Mouse (Mus musculus): Measurements from ENCODE around the gene Gm42372.
"Not testable (repeated sequence)": the region's sequence is repeated elsewhere in the genome, so short reads cannot be mapped to it uniquely, and the experiment has no call there.

Gene Gm42372

DNA sequence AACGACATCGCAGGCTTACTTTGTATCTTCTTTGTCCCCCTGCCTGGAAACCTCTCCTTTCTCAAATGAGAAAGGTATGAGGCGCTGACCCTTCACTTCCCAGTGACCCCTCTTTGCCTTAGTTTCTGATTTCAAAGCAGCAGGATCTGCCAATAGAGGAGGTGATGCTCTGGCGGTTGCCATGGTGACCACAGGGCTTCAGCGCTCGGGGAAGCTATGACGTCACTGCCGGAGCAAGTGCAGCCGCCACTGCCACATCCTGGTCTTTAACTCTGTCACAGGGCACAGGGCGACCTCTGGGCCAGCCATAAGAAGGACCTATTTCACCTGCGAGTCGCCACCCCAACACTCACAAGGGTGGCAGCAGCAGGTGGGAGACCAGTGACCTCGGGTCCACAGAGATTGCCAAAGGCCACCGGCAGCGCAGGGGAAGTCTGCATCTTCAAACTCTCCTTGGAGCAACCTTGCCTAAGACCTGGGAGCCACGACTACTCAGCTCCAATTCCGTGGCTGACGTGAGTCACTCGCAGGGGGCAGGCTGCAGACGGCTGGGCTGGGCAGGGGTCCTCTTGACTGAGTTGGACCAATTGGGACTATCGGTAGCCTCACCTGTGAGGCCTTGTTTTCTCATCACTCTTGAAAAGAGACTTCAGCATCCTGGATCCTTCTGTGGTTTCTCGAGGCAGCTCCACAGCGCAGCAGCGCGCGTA, at the start of gene Gm42372:
Gene Gm42372 (plus strand): TSS at position 228 of the 710 bp plus-strand sequence.
- DNase-seq (ENCODE audit: low read depth) = no peak

DNA sequence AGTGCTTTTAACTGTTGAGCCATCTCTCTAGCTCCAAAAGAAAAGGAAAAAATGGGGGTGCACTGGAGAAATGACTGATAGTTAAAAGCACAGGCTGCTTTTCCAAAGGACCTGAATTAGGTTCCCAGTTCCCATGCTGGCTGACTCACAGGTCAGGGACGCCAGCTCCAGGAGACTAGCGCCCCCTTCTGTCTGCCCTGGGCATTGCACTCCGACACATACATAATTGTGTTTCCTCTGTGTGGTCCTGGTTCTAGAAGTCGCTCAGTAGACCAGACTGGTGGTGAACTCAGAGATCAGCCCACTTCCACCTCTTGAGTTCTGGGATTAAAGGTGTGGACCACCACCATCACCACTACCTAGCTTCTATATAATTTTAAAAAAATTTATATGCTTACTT, 45.6 kb upstream of the Gm42372 start:
- DNase-seq (ENCODE audit: low read depth) = no peak

DNA sequence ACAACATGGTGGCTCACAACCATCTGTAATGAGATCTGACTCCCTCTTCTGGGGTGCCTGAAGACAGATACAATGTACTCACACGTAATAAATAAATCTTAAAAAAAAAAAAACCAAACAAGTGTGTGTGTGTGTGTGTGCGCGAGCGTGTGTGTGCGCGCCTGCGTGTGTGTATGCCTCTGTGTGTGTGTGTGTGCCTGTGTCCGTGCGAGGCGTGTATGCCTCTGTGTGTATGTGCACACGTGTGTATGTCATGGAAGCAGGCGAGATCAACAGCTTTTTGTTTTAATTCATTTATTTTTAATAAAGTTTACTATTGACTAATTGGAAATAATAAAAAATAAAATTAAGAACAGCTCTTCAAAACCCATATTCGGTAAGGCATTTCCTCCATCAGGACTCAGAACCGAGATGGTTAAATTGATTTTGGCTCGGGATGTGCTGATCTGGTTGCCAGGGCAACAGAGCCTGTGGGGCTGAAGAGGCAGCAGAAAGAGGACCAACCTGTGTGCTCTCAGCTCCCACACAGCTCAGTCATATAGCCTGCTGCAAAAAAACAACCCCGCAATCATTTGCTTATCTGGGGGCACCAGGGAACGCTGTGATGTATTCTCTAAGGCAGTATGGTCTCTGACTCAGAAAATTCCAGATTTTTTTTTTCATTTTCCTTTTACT, 44.6 kb upstream of the Gm42372 start:
- no peak for DNase-seq (ENCODE audit: low read depth)

DNA sequence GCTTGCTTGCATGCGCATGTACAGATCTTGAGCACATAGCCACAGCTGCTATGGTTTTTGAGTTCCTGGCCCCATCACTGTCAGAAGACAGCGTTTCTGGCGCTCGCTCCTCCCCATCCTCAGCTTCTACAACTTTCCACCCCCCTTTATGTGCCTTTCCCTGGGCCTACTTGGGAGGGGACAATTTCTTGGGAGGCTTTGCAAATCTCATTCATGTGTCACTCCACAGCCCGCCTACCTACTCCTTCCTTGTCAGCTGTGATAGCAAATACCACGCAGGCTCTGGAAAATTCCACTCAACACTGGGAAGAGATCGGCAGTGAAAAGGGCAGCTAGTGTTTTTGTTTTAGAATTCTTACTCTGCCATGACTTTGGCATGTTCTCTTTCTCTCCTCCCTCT, 42.6 kb upstream of the Gm42372 start:
- no peak for DNase-seq (ENCODE audit: low read depth)

DNA sequence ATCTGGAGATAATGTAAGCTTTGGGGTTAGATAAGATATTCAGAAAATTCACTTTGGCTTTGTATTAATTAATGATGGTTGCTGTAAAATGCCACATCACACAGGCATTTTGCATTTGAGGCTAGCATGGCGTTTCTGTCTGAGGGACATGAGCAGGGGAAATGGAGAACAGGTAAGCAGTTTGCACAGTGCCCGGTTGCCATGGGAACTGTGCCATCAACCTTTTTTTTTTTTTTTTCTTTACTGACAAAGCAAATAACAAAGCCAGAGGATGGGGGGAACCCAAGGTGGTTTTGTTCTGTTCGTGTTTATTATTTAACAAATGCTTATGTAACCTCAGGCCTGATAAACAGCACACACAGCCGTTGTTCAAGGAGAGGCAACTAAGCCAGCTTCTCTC, 40.0 kb upstream of the Gm42372 start:
- no peak for DNase-seq (ENCODE audit: low read depth)

DNA sequence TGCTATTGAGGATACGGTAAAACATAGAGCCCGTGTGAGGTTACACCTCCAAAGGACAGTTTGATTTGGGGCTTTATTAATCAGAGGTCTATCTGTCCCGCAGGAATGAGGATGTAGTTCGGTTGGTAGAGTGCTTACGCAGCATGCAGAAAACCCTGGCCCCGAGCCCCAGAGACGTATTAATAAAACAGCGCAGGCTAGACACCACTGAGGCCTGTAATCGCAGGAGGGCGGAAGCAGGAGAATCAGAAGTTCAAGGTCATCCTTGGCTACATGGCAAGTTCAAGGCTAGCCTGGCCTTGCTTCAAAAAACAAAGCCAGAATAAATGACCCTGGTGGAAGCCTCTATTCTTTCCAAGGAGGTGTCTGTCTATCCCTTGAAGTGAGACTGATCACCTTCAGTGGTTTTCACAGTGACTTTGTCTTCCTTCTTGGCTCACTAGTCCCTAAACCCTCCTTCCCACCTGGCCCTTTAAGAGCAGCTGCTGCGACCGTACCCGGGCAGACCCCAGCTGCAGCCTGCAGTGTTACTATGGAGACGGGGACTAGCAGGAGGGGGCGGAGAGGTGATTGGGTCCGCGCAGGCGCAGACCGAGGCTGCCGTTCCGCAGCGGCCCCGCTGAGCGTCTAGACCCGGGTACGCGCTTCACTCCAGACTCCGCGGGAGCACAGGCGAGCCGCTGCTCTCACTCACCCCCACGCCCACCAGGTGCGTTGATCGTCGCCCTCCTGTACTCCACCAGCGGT, 38.7 kb upstream of the Gm42372 start, which contains the start of gene Pnmal2:
Gene Pnmal2 (plus strand): TSS at position 622 of the 747 bp plus-strand sequence.
- DNase-seq (ENCODE audit: low read depth) = no peak

DNA sequence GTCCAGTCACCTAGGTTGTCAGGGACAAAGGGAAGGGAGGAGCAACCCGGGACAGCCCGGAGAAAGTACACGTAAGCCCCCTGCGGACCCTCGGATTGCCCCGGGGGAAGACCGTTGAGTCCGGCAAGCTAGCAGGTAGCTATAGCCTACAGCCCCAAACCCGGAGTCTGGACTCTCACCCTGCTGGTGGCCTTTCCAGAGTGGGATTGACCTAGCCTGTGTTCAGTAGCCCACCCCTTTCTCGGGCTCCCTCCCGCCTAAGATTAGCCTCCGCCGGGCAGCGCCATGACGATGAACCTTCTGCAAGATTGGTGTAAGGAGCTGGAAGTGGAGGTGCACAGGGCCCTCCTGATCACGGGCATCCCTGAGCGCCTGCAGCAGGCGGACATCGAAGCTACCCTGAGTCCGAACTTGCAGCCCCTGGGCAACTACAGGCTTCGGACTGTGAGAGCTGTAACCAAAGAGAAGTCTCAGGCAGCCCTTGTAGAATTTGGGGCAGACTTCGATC, 38.0 kb upstream of the Gm42372 start:
- DNase-seq (ENCODE audit: low read depth) = no peak

DNA sequence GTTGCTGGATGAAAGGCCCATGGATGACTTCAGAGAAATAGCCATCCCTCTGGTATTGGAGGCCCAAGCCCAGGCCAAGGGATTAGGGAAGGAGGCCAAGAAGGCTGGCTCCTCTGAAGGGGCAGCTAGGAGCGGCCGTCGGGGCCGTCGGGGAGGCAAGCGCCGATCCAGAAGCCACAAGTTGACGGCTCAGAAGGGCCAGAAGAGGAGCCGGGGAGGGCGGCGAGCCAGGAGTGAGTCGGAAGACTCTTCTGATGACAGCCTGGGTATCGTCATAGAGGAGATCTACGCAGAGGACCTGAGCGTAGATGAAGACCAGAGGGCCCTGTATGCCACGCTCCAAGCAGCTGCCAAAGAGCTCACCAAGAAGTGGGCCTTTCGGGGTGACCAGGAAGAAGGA, 37.5 kb upstream of the Gm42372 start:
- no peak for DNase-seq (ENCODE audit: low read depth)

DNA sequence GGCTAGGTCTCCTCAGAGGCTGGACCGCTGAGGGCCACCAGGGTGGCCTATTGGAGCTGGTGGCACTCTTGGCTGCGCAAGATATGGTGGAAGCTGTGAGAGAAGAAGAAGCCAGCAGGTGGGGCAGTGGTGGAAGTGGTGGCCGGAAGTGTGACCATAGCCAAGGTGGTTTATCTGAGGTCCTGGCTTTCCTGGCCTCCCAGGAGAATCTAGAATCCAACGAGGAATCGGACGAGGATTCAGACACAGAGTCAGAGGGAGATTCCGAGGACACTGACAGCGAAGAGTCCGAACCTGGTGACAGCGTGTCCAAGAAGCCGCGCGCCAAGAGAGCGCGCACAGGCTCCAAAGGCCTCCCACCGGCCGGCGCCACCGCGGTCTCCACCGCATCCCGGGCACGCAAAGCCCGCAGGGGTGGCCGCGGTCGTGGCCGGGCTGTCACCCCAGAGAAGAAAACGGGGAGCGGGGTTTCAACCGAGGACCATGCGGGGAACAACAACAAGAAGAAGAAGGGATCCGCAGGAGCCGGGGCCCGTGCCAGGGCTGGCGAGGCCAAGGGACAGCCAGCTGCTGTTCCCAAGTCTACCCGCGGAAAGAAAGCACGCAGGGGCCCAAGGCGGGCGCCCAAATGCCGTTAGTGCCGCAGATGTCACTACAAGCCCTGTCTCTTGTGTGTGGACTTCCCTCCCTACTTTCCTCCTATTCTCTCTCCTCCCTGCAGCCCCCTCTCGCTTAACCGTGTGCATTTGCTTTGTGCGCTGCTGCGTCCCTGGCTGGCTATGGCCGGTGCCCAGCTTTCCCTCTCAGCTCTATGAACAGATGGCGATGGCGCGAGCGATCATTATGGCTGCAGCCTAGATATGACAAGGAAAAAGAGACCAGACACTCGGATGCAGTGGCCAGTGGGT, 36.2 kb upstream of the Gm42372 start:
- DNase-seq (ENCODE audit: low read depth) = no peak

DNA sequence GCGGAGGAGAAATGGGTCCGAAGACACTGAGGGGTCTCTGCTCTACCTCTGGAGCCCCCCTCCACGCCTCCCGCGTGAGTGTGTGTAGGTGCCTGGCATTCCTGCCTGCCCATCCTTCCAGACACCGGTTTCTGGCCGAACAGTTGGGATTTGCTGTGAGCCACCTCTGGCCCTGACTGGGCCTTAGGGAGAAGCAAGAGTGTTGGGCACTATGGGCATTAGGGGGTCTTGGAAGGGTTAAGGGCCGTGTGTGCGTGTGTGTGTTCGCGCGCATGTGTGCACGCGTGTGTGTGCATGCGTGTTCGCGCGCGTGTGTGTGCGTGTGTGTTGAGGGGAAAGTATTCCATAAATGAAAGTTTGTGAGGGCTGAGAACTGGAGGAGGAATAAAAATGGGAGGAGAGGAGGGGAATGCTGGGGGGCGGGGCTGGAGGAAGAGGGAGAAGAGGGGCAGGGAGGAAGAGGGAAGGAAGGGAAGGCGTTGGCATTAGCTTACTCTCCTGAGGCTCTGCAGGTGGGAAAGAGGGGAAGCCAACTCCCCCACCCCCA, 35.5 kb upstream of the Gm42372 start:
- no peak for DNase-seq (ENCODE audit: low read depth)

DNA sequence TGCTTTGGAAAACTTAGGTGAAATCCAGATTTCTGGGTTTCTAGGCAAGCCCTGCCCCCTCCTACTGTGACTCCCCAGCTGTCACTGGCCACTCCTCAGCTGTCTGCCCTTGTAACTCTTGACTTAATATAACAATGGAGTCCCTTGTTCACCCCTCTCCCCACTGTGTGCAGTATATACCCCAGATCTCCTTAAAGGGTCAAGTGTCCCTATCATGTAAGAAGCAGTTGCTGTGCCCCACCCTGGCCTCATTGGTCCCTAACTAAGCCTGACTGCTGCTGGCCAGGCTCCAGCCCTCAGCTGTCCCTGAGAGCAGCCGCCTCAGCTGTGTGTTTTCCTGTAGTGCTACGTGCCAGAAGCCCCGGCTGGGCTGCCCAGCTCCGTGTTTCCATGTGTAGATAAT, 34.9 kb upstream of the Gm42372 start:
- no peak for DNase-seq (ENCODE audit: low read depth)

DNA sequence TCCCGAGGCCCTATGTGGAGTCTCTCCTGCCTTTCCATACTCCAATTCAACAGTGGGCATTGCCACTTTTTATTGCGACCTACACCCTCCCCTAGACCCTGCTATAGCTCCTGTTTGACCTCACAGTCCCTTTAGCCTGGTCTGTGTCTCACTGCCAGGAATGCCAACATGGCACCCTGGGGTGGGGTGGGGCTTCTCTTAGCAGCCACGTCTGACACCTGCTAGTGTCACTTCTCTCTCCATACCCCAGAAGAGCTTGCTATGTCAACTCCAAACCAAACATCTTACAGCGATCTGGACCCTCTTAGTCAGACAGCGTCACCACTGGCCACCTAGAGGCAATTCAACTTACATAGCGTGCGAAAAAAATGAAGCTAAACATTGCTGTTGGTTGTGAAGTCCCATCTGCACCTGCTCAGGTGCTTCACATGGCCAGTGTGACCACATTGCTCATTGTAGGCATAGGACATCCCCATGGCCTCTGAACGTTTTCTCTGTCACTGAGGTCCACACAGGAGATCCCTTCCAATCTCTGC, 33.9 kb upstream of the Gm42372 start:
- no peak for DNase-seq (ENCODE audit: low read depth)

DNA sequence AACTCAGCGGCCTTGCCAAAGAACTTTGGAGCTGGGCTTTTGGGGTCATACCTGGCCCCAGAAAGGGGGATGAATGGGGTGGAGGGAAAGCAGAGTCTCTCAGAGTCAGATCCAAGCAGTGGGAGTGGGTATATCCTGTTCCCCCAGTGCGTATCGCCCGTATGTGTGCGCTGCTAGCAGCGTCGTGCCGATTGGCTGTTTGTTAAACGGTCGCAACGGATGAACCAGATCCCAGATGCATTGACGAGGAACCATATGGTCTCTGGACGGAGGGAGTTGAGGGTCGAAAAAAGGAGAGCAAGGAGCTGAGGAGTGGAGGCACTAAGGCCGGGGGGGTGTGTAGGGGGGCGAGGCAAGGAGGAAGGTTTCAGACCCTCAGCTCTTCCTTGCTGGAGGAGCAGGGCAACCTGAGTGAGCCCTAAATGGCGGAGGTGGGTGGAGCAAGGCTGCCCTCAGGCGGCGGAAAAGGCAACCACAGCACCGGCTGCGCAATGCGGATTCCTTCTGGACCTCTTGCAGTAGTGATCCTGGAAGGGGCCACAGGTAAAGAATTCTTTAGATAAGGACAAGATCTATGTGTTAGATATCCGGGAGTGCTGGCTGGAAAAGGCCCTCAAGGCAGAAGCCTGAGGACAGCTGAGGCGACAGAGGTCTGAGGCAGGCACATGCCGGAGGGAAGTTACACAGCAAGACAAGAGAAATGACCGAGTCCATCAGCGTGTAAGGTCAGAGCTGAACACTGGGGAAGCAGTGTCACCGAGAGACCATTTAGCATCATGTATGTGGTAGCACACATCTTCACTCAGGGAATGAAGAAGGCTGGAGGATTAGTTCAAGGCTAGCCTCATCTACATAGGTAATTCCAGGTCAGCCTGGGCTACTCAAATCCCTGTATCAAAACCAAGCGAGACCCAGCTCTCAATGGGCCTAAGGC, 32.7 kb upstream of the Gm42372 start:
- DNase-seq (ENCODE audit: low read depth) = no peak

DNA sequence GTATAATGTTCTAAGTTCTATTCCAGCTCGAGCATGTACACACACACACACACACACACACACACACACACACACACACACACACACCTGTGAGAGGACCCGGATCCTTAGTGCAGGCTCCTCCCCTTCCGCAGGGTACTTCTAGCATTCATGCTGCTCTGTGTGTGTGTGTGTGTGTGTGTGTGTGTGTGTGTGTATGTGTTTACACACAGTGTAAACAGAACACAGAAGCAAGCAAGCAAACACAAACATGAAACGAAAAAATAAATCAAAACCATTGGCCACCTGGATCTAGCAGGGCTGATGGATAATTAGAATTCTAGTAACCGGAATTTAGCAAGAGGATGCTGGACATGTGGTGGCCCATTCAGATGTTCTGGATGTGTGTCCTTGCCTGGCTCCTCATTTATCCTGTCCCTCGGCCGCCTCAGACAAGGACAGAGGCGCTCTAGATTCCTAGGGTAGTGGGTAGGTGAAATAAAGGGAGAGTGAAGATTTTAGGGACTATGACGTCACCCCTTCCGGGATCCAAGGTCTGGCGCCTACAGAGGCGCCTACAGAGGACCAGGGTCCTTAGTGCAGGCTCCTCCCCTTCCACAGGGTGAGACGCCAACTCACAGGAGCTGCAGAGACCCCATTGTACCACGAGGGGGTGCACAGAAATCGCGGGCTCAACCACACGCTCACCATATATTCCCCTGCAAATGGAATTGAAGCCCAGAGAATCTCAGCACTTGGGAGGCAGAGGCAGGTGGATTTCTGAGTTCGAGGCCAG, 31.8 kb upstream of the Gm42372 start:
- DNase-seq (ENCODE audit: low read depth) = peak; percentile 51

DNA sequence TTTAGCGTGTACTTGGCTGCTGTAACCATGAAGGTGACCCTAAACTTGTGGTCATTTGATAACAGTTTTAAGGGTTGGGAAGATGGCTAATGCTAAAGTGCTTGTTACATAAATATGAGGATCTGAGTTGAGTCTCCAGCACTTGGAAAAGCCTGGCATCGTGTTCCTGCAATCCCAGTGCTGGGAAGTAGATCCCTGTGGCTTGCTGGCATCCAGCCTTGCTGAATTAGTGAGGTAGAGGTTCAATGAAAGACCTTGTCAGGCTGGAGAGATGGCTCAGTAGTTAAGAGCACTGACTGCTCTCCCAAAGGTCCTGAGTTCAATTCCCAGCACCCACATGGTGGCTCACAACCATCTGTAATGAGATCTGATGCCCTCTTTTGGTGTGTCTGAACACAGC, 29.1 kb upstream of the Gm42372 start:
- DNase-seq (ENCODE audit: low read depth) = not testable (repeated sequence)

DNA sequence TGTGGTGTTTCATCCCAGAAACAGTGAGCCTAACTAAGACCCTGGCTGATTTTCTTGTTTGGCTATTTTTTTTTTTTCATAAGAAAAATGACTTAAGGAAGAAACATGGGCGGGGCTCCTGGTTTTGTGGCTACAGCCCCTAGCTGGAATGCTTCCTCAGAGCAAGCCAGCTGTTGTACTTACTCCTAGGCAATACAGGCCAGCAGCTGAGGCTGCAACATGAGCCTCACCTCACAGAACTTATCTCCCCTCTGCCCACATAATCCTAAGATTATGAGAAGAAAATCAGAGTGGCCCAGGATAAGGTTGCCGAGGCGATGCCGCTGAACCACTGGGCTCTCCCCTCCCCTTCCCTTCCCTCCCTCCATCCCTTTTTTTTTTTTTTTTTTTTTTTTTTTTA, 27.2 kb upstream of the Gm42372 start:
- no peak for DNase-seq (ENCODE audit: low read depth)

DNA sequence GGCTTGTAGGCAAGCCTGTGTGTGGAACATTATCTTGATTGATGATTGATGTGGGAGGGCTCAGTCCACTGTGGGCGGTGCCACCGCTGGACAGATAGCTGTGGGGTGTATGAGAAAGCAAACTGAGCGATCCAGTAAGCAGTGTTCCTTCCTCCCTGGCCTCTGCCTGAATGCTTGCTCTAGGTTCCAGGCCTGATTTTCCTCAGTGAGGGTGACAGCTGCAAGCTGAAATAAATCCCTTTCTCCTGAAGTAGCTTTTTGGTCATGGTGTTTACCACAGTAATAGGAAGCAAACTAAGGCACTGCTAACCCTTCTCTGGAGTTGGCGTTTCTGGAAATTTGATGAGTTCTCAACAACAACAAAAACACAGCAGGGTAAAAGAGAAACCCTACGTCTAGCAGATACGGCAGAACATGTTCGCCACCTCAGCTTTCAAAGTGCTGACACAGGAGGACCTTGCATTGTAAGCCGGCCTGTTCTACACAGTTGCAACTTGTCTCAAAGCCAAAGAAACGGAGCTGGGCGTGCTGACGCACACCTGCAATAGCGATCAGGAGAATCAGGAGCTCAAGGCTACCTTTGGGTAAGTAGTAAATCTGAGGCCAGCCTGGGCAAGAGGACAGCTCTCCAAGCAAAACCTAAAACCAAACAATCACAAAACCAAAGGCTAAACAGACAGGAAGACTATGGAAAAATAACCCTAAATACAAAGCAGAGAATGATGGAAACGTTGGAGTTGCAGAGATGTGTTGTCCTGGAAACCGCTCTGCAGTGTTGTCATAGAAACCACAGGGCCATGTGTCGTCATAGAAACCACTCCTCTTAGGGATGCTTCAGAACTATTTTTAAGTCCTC, 26.2 kb upstream of the Gm42372 start:
- DNase-seq (ENCODE audit: low read depth) = no peak

DNA sequence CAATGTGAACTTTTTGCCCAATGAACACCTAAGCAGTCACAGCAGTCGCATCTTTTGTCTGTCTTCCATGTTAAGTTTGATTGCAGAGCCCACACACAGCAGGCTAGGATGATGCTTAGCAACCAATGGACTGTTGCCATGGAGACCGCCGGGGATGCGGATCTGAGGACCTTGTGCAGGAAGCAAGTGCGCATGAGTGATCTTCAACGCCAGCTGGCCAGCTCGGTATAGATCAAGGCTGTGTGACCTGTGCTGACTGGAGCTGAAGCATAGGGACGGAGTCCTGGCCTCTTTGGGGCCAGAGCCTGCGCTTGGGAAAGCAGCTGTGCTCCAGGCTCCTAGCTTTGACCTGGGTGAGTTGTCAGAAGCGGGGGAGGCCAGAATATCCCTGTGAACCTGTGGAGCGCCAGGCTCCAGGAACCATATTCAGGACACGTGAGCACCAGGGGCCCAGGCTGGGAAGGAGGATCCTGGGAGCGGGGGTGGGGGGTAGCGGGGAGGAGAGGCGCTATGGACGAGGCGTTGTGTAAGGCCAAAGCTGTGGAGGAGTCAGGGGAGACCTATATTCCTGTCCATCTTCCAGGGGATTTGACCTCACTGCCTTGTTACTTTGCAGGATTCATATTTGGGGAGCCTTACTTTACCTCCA, 23.2 kb upstream of the Gm42372 start, which contains the start of gene Pnmal1:
Gene Pnmal1 (plus strand): TSS at position 141 of the 649 bp plus-strand sequence.
- no peak for DNase-seq (ENCODE audit: low read depth)
